Mouse (Mus musculus) ES-CJ7 (cell line): ENCODE data around the gene Gm15448.
"Not testable (repeated sequence)": the region's sequence is repeated elsewhere in the genome, so short reads cannot be mapped to it uniquely, and the experiment has no call there.

Experiments
- DNase-seq: peaks from one replicate; pipeline ENCODE4 v3.0.0; 2011; ENCODE audit warnings: low read depth, low spot score

Gene Gm15448

GRCm38 (mm10) chr7:3825599-3825998 lies at the start of gene Gm15448:
TSS of gene Gm15448 (minus strand) at chr7:3825687.
- not testable (repeated sequence) for DNase-seq

- DNase-seq = not testable (repeated sequence)
Observed at GRCm38 (mm10) chr7:3875032-3875431, 49.5 kb upstream of the Gm15448 start.

- DNase-seq = not testable (repeated sequence)
Observed at GRCm38 (mm10) chr7:3844951-3845350, 19.5 kb upstream of the Gm15448 start, which contains the start of gene Pira2. TSS of gene Pira2 (minus strand) at chr7:3845051.

- DNase-seq = not testable (repeated sequence)
Observed at GRCm38 (mm10) chr7:3837854-3838253, 12.4 kb upstream of the Gm15448 start.

- not testable (repeated sequence) for DNase-seq
Observed at GRCm38 (mm10) chr7:3830633-3831032, 5.1 kb upstream of the Gm15448 start.

- not testable (repeated sequence) for DNase-seq
Observed at GRCm38 (mm10) chr7:3811912-3812311, 13.6 kb downstream of the Gm15448 start.

- DNase-seq = not testable (repeated sequence)
Observed at GRCm38 (mm10) chr7:3802935-3803334, 22.6 kb downstream of the Gm15448 start.

GRCm38 (mm10) chr7:3799940-3800339 lies 25.5 kb downstream of the Gm15448 start:
- not testable (repeated sequence) for DNase-seq

GRCm38 (mm10) chr7:3796286-3796685 lies 29.2 kb downstream of the Gm15448 start:
- not testable (repeated sequence) for DNase-seq
